Mouse (Mus musculus) cerebellum, adult 2 months (tissue): ENCODE results near the gene Mier1.

Source experiments
- CTCF ChIP-seq: fragments of 200-500 bp; IDR thresholded peaks from 2 replicates; pipeline ENCODE4 v1.5.1; 2011; ENCODE audit warnings: low read depth, mild to moderate bottlenecking, control low read depth, low read length, moderate library complexity, borderline replicate concordance; ENCODE audit not compliant: insufficient read depth
- POLR2A ChIP-seq: fragments of 200-500 bp; IDR thresholded peaks from 2 replicates; pipeline ENCODE4 v1.6.1; 2011; ENCODE audit warnings: low read length, control low read depth, borderline replicate concordance; ENCODE audit not compliant: insufficient read depth

DNA sequence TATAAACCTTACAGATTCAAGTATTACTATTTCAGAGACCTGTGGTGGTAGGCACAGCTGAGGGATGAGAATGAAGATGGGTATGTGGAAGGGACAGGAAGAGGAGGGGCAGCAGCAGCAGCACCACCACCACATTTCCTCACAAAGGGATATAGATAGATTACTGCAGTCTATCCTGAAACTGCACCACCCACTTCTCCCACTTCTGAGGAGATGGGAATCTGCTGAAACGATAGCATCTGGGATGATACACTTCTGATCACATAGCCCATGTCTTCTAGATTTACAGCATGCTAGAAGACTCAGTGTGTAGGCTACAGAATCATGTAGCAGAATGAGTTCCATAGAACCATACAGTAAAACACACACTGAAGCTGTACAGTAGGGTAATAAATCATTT lies 63.5 kb downstream of the Mier1 start:
- TF ChIP-seq CTCF (no peak), POLR2A (no peak)
